ENCODE assay signal across 11 mouse cellular contexts in genomic region chr6:90709929-90710777, GRCm38 (mm10).
DNase-seq lines count a peak whose midpoint lies in the region; ATAC-seq and TF ChIP-seq lines count a peak whose summit lies in the region.
"Had no signal": no experiment of that assay in that cellular context is flagged by ENCODE, and none has a peak within 500 bp of the region (broad histone marks: within the 10 kb centered on the region; RNA-seq: fewer than 3 reads in every experiment).

No protein-coding gene starts in this region.

- peaks cover 95% of the 10 kb centered on the region for H3K79me2 ChIP-seq in myocyte (ENCODE audit: control insufficient read depth, insufficient read depth)

- no peaks in the 10 kb centered on the region for H3K9me3 ChIP-seq in heart, embryonic 11.5 days (replicated peaks; ENCODE audit: control insufficient read depth, low read length)
- no peaks in the 10 kb centered on the region for H3K9me3 ChIP-seq in midbrain, postnatal 0 days (ENCODE audit: low read length)
- H3K9me3 ChIP-seq: embryonic facial prominence, embryonic 13.5 days had no signal

- peak overlapping the region; percentile 70 for H3K27ac ChIP-seq in heart, embryonic 11.5 days (ENCODE audit: low read depth, low read length)
- H3K27ac ChIP-seq in midbrain, postnatal 0 days (ENCODE audit: low read depth, low read length) = no peak overlapping the region

- peaks cover 84% of the 10 kb centered on the region for H3K4me1 ChIP-seq in heart, embryonic 11.5 days (ENCODE audit: control insufficient read depth, insufficient read depth, low read length)
- H3K4me1 ChIP-seq in midbrain, postnatal 0 days (ENCODE audit: insufficient read depth, low read length) = peaks cover 17% of the 10 kb centered on the region; the same call in 1 of the 2 replicates

- H3K27me3 ChIP-seq in heart, embryonic 11.5 days (ENCODE audit: control insufficient read depth, insufficient read depth, low read length) = no peaks in the 10 kb centered on the region
- H3K27me3 ChIP-seq in myocyte (ENCODE audit: control insufficient read depth, insufficient read depth, insufficient read length) = no peaks in the 10 kb centered on the region
- H3K27me3 ChIP-seq in midbrain, postnatal 0 days (ENCODE audit: insufficient read depth, low read length) = no peaks in the 10 kb centered on the region
- H3K27me3 ChIP-seq: embryonic facial prominence, embryonic 13.5 days had no signal

- H3K4me2 ChIP-seq in heart, embryonic 11.5 days = no peak overlapping the region
- peak overlapping the region; percentile 39 for H3K4me2 ChIP-seq in myocyte (ENCODE audit: low read depth)
- no peak overlapping the region for H3K4me2 ChIP-seq in midbrain, postnatal 0 days (ENCODE audit: low read depth, low read length, poor library complexity, severe bottlenecking)
- H3K4me2 ChIP-seq: embryonic facial prominence, embryonic 13.5 days; lung, embryonic 14.5 days had no signal

- WGBS in heart, embryonic 11.5 days (ENCODE audit: insufficient replicate concordance) = 50% methylated on average over 9 of the region's 9 CpGs
- 81% methylated on average over 9 of the region's 9 CpGs for WGBS in midbrain, postnatal 0 days

- H3ac ChIP-seq in myocyte (ENCODE audit: control insufficient read depth, insufficient read length) = no peak overlapping the region

- H3K4me3 ChIP-seq in heart, embryonic 11.5 days (ENCODE audit: low read depth, low read length) = no peak overlapping the region
- no peak overlapping the region for H3K4me3 ChIP-seq in myocyte
- no peak overlapping the region for H3K4me3 ChIP-seq in midbrain, postnatal 0 days (ENCODE audit: low read depth, low read length)
- H3K4me3 ChIP-seq: embryonic facial prominence, embryonic 13.5 days had no signal

- no peak for TF ChIP-seq CTCF in midbrain, postnatal 0 days (IDR thresholded peaks at IDR 0.05)

- ATAC-seq in heart, embryonic 11.5 days (replicated peaks; ENCODE audit: insufficient number of reproducible peaks, low FRiP score, low TSS enrichment) = peak; percentile 78
- ATAC-seq in midbrain, postnatal 0 days (ENCODE audit: low FRiP score) = no peak

- no peak overlapping the region for H3K9ac ChIP-seq in heart, embryonic 11.5 days (ENCODE audit: low read depth, low read length)
- no peak overlapping the region for H3K9ac ChIP-seq in midbrain, postnatal 0 days (replicated peaks; ENCODE audit: low read length, poor library complexity, severe bottlenecking)
- H3K9ac ChIP-seq: embryonic facial prominence, embryonic 13.5 days; lung, embryonic 14.5 days had no signal

- TF ChIP-seq POLR2A in myocyte (IDR thresholded peaks at IDR 0.05; ENCODE audit: insufficient read length, low read depth) = no peak

- no peaks in the 10 kb centered on the region for H3K36me3 ChIP-seq in heart, embryonic 11.5 days (ENCODE audit: control insufficient read depth, insufficient read depth, low read length)
- no peaks in the 10 kb centered on the region for H3K36me3 ChIP-seq in myocyte (ENCODE audit: control insufficient read depth, insufficient read depth)
- no peaks in the 10 kb centered on the region for H3K36me3 ChIP-seq in midbrain, postnatal 0 days (ENCODE audit: insufficient read depth, low read length)
- H3K36me3 ChIP-seq: embryonic facial prominence, embryonic 13.5 days had no signal

- no peak for DNase-seq in heart, adult 8-10 months (ENCODE audit: low spot score)
- peak; percentile 30 for DNase-seq in c-Kit-positive CD71-negative TER-119-negative erythroid progenitor cells, embryonic 14.5 days (ENCODE audit: low read depth)
- DNase-seq in heart, postnatal 4 days = peak; percentile 67
- no peak for DNase-seq in ovary, adult 18-20 months (ENCODE audit: low spot score)
- no peak for DNase-seq in adrenal gland, adult 8-10 months
- DNase-seq in midbrain, postnatal 0 days (ENCODE audit: low spot score) = no peak
- DNase-seq: kidney, adult 11 months; lung, embryonic 14.5 days had no signal

TF ChIP-seq in myocyte, 11 proteins besides CTCF, POLR2A, EP300 and RAD21:
- TF ChIP-seq MAX (IDR thresholded peaks at IDR 0.05; ENCODE audit: low read depth) (no peak), TCF12 (IDR thresholded peaks at IDR 0.05; ENCODE audit: insufficient read depth, poor library complexity, severe bottlenecking) (peak; percentile 18), CEBPB (IDR thresholded peaks at IDR 0.05; ENCODE audit: insufficient read depth, poor library complexity, severe bottlenecking) (no peak), MYOD1 (IDR thresholded peaks at IDR 0.05; ENCODE audit: control insufficient read depth in 1 of 3, insufficient read length in 2 of 3, low read depth in 2 of 3) (peak; percentile 70 to 97 (median 82)), TCF3 (IDR thresholded peaks at IDR 0.05; ENCODE audit: insufficient read length, low read depth) (peak; percentile 3), E2F4 (IDR thresholded peaks at IDR 0.05; ENCODE audit: insufficient read depth) (no peak), MYOG (IDR thresholded peaks at IDR 0.05; ENCODE audit: control insufficient read depth in 1 of 3, insufficient read depth in 1 of 3, insufficient read length in 2 of 3, low read depth in 2 of 3) (peak; percentile 31 to 95 (median 87)), POLR2AphosphoS2 (IDR thresholded peaks at IDR 0.05; ENCODE audit: insufficient read length, low read depth) (no peak)

Comparison
In these comparisons a context has a peak if more than half of its experiments do, and no peak if none do; other contexts are left out.
1. DNase-seq: peak in c-Kit-positive CD71-negative TER-119-negative erythroid progenitor cells, embryonic 14.5 days (single experiment) and heart, postnatal 4 days (single experiment); none in heart, adult 8-10 months (single experiment), ovary, adult 18-20 months (single experiment), adrenal gland, adult 8-10 months (single experiment) and midbrain, postnatal 0 days (single experiment).